Mouse (Mus musculus) cerebellum, adult 2 months (tissue): Measurements from ENCODE around the gene 2810459M11Rik. TPM values are rescaled to one million over a fixed set of nuclear protein-coding genes. Genes with fewer than 3 reads are reported as not detected.

Experiments
- DNase-seq, 2 experiments: peaks; one replicate each; pipeline ENCODE4 v3.0.0; 2021
- H3K27ac ChIP-seq: fragments of 200-500 bp; 2 replicates; pipeline ENCODE4 v1.5.1; 2012; ENCODE audit warnings: low read length, control low read depth, inconsistent platforms; ENCODE audit not compliant: insufficient read depth
- H3K27me3 ChIP-seq: fragments of 200-500 bp; 2 replicates; pipeline ENCODE4 v1.6.1; 2012; ENCODE audit warnings: inconsistent platforms, mild to moderate bottlenecking, low read length, moderate library complexity; ENCODE audit not compliant: control insufficient read depth, insufficient read depth
- H3K4me1 ChIP-seq: fragments of 200-500 bp; 2 replicates; pipeline ENCODE4 v1.6.1; 2011; ENCODE audit warnings: low read length; ENCODE audit not compliant: control insufficient read depth, insufficient read depth
- H3K4me3 ChIP-seq: fragments of 200-500 bp; replicated peaks from 2 replicates; pipeline ENCODE3; 2011; ENCODE audit warnings: mild to moderate bottlenecking, low read depth, low read length, control low read depth; ENCODE audit not compliant: insufficient read depth
- CTCF ChIP-seq: fragments of 200-500 bp; IDR thresholded peaks from 2 replicates; pipeline ENCODE4 v1.5.1; 2011; ENCODE audit warnings: low read depth, mild to moderate bottlenecking, control low read depth, low read length, moderate library complexity, borderline replicate concordance; ENCODE audit not compliant: insufficient read depth
- POLR2A ChIP-seq: fragments of 200-500 bp; IDR thresholded peaks from 2 replicates; pipeline ENCODE4 v1.6.1; 2011; ENCODE audit warnings: low read length, control low read depth, borderline replicate concordance; ENCODE audit not compliant: insufficient read depth
- WGBS: fragments of 180-500 bp; shearing (Covaris S2); methylation state at CpG from one replicate; pipeline ENCODE4 v1.1.7; 2018; 5-methylcytosine and 5-hydroxymethylcytosine counted together
- polyA plus RNA-seq: library from polyadenylated mRNA; depleted of rRNA; stranded (reverse); fragments of >200 nt; gene quantifications from 2 replicates; pipeline ENCODE4 v1.2.3, GENCODE M21; 2012

The 2810459M11Rik gene
- polyA plus RNA-seq, 1 experiment, result 6.9 TPM

DNA sequence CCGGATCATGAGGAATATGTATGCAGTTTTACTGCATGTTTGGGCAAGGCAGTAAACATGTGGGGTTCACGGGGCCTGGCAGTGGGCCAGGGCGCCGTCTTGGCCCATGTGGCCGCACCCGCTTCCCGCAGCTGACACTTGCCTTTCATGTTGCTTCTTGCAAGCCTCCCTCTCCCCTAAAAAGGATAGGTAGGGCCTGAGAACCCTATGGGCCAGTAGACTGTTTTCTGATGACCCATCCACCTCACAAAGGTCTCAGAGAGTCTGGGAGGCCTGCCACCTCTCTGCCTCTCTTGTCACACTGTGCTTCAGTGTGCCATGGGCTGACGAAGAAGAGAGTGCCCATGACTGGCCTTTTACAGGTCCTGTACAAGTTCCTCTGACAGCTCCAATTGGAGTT is 29.1 kb upstream of the 2810459M11Rik start, which contains the start of gene Spata3:
Spata3 (plus strand) TSS at position 301 of the 400 bp plus-strand sequence.
- no peak for TF ChIP-seq POLR2A
- TF ChIP-seq CTCF, result no peak
- 78% methylated on average over 8 of the region's 8 CpGs for WGBS
- no peak for DNase-seq

DNA sequence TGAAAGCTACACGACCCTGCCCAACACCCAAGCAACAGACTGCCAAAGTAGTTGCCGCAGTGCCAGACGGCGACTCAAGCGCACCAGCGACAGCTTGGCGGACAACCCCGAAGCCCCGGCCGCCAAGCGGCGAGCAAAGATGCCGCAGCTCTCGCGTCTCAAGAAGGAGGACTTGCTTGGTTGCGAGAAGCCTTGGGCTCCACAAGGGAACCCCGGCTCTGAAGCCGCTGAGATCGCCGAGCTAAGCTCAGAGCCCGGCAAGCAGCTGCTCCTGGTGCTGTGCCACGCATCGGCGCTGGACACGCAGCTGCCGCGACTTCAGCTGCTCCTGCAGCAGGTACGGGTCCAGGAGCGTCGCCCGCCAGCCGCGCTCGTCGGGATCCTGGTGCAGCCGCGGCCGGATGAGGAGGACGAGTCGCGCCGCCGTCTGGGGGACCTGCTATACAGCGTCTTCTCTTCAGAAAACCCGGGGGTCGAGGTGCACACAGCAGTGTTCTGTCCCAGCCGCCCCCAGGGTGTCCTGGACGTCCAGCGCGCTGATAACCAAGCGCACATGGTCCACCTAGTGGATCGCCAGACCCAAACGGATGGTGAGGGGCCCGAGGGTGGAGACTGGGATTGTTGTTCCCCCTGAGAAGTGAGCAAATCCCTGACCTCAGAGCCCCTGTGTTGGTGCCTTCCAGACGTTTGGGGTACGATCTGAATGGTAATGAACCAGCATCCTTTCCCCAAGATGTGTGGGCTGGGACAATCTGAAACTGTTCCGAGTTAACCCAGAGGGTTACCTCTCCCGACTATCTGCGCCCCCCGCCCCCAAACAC is 27.2 kb upstream of the 2810459M11Rik start:
- Histone ChIP-seq H3K27me3 (no peaks in the 10 kb centered on the region; the same call in 1 of the 2 replicates), H3K4me3 (peak overlapping the region; percentile 56), H3K4me1 (no peaks in the 10 kb centered on the region), H3K27ac (no peak overlapping the region)
- WGBS, result 3% methylated on average over 60 of the region's 60 CpGs
- DNase-seq, result peak; percentile 55 to 60
- no peak for TF ChIP-seq POLR2A
- peak; percentile 48 for TF ChIP-seq CTCF

More for the DNA sequence above, 29.1 kb upstream of the 2810459M11Rik start, which contains the start of gene Spata3:
- Histone ChIP-seq H3K27me3 (no peaks in the 10 kb centered on the region; the same call in 1 of the 2 replicates), H3K4me1 (no peaks in the 10 kb centered on the region), H3K4me3 (no peak within 1 kb of the TSS), H3K27ac (no peak within 1 kb of the TSS)

DNA sequence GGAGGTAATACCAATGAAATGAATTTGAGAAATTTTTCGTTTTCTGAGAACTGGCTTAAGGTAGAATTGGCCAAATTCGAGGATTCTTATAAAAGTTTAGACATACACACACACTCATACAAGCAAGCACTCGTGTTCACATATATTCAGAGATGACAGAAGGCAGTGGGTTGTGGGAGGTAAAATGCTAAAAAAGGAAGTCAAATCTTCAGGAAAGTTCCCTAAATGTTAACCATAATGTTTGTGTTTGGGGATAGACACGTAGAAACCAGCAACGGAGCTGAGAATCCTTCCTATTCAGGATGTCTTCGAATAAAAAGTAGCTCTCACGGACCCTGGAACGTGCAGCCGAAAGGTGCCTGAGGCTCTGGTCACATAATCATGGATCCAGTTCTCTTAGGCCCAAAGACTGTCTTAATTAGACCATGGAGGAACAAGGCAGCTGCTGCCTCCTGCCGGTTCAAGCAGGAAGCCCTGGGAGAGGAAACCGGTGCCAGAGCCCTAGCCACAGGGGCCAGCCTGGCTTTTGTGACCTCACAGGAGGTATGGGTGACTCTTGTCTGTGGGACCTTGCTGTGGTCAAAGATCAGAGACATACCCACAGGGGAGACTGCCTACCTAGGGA is 24.2 kb upstream of the 2810459M11Rik start:
- TF ChIP-seq CTCF, result peak; percentile 17; the same call in 1 of the 2 replicates
- no peak for TF ChIP-seq POLR2A
- Histone ChIP-seq H3K27ac (no peak overlapping the region), H3K27me3 (no peaks in the 10 kb centered on the region; the same call in 1 of the 2 replicates), H3K4me3 (no peak overlapping the region), H3K4me1 (no peaks in the 10 kb centered on the region)
- 75% methylated on average over 11 of the region's 11 CpGs for WGBS
- no peak for DNase-seq

DNA sequence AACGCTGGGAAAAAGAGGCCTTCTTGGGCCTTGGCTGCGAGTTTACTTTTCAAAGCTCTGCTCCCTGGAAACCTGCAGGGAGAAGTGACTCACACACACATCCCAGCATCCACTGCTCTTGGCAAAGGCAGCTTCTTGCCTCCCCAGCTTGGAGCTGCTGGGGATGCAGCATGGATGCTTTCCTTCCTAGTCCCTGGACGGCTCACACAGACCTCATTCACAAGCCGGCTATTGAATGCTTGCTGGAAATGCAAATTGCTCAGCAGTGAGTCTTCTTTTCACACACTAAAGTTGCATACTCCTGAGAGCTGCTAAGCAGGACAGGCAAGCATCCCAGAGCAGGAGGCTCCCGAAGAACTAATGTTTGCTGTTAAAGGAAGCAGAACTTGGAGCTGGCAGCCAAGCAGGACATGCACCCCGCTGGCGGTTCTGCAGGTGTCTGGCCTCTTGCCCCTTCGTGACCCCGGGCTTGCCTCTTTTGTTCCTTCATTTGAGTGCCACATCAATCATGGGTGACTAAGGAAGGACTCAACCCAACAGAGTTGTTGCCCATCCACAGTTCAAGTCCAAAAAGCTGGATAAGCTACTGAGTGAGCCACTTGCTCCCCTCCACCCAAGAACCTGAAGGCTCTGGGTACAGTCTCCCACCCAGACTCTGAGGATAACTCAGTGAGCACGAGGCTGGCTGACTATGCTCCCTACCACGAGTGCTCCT is 13.2 kb upstream of the 2810459M11Rik start:
- Histone ChIP-seq H3K4me3 (no peak overlapping the region), H3K27me3 (no peaks in the 10 kb centered on the region; the same call in 1 of the 2 replicates), H3K27ac (no peak overlapping the region), H3K4me1 (peaks cover 5% of the 10 kb centered on the region)
- DNase-seq, result peak; percentile 39 to 67
- 9% methylated on average over 11 of the region's 11 CpGs for WGBS
- no peak for TF ChIP-seq POLR2A
- TF ChIP-seq CTCF, result no peak

DNA sequence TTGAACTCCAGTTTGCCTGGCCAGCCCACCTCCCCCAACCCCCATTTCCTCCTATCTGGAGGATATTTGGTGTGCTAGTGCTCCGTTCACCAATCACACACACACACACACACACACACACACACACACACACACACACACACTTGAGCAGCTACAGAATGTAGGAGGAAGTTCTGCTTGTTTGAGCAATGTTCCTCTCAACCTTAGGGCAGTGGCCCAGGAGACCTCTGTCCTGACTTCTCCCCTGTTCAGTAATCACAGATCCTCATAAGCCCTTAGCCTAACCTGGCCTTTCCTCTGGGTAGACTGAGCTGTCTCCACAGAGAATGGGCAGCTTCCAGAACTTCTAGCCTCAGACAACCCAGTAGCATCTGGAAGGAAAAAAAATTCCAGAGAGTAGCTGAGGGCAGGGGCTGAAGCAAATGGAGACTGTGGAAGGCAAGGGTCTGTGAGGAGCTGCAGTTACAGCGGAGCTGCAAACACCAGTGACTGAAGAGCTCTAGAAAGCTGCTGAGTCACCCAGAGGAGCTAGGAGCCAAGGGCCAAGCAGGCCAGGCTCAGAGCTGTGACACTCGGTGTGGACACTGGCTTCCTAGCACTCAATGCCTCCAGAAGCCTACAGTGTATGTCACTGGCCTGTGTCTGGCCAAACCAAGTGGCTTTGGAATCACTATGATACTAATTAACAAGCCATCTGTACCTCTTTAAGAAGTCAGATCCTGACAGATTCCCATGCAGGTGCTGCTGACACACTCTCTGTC is 7.3 kb upstream of the 2810459M11Rik start:
- Histone ChIP-seq H3K27me3 (no peaks in the 10 kb centered on the region), H3K4me3 (no peak overlapping the region), H3K27ac (no peak overlapping the region), H3K4me1 (peaks cover 6% of the 10 kb centered on the region; the same call in 1 of the 2 replicates)
- peak; percentile 67 to 83 for DNase-seq
- no peak for TF ChIP-seq POLR2A
- TF ChIP-seq CTCF, result no peak
- WGBS, result 38% methylated on average over 3 of the region's 3 CpGs

DNA sequence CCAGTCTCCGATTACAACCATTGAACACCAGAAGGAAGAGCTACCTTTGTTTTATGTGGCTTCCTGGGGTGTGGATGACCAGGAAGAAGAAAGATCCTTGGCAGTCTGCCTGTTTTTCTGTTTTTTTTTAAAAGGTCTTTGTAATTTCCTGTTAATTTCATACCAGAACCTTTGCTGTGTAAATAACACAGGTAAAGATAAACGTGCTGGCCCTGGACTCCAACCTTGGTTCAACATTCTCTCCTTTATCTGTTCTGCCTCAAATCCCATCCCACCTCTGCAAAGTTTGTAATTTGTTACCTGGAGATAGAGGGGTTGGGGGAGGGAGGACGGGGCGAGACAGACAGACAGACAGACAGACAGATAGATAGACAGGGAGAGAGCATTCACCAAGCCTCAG is 5.5 kb upstream of the 2810459M11Rik start:
- H3K4me3 ChIP-seq, result no peak overlapping the region
- 77% methylated on average over 4 of the region's 4 CpGs for WGBS
- H3K4me1 ChIP-seq, result peaks cover 6% of the 10 kb centered on the region; the same call in 1 of the 2 replicates
- no peak for DNase-seq
- no peaks in the 10 kb centered on the region; the same call in 1 of the 2 replicates for H3K27me3 ChIP-seq
- TF ChIP-seq CTCF (no peak), POLR2A (no peak)
- H3K27ac ChIP-seq, result no peak overlapping the region

DNA sequence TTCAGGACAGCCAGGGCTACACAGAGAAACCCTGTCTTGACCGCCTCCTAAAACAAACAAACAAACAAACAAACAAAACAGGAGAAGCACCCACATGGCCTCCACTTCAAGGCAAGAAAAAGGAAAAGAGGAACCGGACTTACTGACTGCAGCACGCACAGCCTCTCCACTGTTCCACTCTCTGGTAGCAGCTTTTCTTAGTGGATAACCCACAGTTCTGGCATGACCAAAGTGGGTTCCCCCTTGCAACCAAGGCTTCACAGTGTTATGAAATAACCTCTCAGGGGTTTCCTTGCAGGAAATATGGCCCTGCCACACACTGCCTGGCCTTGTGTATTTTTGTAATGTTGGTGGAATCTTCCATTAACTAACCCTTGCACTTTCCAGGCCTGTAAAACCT is 4.8 kb upstream of the 2810459M11Rik start:
- no peak for DNase-seq
- no peak for TF ChIP-seq CTCF
- TF ChIP-seq POLR2A, result no peak
- WGBS, result 95% methylated on average over 3 of the region's 3 CpGs
- Histone ChIP-seq H3K27me3 (no peaks in the 10 kb centered on the region; the same call in 1 of the 2 replicates), H3K4me1 (peaks cover 6% of the 10 kb centered on the region; the same call in 1 of the 2 replicates), H3K4me3 (no peak overlapping the region), H3K27ac (no peak overlapping the region)
